Mouse (Mus musculus) heart, adult 9 months (tissue): Measurements from ENCODE around the gene Fbxw21.
"Not testable (repeated sequence)": the region's sequence is repeated elsewhere in the genome, so short reads cannot be mapped to it uniquely, and the experiment has no call there.

Experiments
- DNase-seq, 2 experiments: peaks; one replicate each; pipeline ENCODE4 v3.0.0; 2022; ENCODE audit warnings: low spot score in 2 of 2

Fbxw21 gene

DNA sequence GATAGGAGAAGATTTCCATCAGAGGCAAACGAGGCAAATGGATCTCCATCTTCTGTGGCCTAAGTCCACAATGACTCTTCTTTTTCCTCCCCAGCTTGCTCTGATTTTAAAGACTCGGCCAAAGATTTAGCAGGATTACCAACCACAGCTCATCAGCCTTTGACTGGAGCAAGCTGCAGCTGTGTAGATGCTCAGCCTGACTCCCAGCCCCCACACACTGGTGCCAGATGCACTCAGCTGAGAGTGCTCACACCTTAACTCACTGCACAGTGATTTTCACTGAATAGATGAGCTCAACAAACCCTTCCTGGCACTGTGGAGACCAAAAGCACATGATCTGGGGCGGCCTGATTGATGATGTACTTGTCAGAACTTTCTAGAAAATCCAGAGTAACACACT is at the start of gene Fbxw21:
Gene Fbxw21 (minus strand): TSS at position 101 of the 400 bp plus-strand sequence.
- DNase-seq: no peak

GRCm38 (mm10) chr9:109201347-109201746 is 39.5 kb upstream of the Fbxw21 start:
- not testable (repeated sequence) for DNase-seq

DNA sequence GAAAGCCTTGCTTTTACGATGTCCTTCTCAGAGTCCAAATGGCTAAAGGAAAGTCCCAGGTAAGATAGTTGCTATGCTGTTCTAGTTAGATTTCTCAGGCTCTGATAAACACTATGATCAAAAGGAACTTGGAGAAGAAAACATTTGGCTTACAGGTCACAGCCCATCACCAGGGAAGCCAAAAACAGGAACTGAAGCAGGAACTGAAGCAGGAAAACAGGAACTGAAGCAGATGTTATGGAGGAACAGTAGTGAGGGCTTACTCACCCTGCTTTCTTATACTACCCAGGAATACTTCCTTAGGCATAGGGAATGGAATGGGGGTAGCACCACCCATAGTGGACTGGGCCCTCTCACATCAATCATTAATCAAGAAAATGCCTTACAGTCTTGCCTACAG is 38.5 kb upstream of the Fbxw21 start:
- no peak for DNase-seq

GRCm38 (mm10) chr9:109199353-109199752 is 37.5 kb upstream of the Fbxw21 start:
- DNase-seq: no peak

DNA sequence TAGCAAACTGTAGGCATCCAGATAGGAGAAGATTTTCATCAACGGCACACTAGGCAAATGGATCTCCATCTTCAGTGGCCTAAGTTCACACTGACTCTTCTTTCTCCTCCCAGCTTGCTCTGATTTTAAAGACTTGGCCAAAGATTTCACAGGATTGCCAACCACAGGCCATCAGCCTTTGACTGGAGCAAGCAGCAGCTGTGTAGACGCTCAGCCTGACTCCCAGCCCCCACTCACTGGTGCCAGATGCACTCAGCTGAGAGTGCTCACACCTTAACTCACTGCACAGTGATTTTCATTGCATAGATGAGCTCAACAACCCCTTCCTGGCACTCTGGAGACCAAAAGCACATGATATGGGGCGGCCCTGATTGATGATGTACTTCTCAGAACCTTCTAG is 34.0 kb upstream of the Fbxw21 start, which contains the start of gene Fbxw13:
Gene Fbxw13 (minus strand): TSS at position 101 of the 400 bp plus-strand sequence.
- not testable (repeated sequence) for DNase-seq

DNA sequence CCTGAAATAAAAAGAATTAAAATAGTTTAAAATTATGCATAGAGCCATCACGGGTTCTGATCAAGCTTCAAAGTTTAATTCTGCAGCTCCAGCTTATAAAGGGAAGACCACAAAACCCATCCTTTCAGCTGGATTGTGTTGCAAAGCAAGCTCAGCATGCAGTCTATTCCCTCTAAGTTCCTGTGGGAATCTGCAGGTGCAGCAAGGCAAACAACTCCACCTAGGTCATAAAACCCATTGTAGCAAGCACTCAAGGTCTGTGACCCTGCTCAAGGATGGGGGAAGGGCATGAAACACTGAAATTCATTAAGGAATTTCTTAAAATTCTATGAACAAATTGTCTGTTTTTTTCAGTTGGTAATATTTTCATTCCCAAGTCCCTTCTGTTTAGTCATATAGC is 15.4 kb upstream of the Fbxw21 start:
- DNase-seq: no peak

DNA sequence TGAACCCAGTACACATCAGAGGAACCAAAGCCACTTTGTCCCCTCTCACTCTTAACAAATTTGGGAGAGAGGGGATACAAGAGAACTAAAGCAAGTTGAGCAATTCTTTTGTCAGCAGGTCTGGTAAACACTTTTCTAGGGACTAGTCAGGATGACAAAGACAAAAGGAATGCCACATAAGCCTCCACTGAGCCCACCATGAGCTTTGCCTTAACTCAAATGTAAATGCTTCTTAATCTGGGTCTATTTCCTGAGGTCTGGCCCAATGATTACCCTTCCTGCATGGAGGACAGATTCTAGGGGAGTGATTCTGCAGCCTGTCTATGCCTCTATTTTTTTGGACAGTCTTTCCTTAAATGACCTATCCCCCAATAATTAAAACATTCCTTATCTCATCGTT is 14.5 kb upstream of the Fbxw21 start:
- DNase-seq: no peak

GRCm38 (mm10) chr9:109167316-109167715 is 5.5 kb upstream of the Fbxw21 start:
- DNase-seq: no peak

DNA sequence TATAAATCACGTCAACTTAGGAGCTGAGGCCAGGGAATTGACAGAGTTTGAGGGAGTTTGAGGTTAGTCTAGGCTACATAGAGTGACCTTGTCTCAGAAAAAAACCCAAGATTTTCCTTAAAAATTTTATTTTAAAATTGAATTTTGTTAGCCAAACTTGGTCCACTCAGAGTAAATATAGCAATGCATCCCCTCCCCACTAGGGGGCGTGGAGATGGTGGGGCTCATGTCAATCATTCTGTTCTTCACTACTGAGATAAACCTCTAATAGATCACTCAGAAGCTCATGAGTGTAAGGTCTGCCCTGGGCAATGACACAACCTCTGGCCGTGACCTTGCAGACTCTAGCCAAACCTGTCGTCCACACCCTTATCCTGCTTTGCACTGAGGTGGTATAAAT is 21.4 kb downstream of the Fbxw21 start:
- not testable (repeated sequence) for DNase-seq

- DNase-seq: no peak
Observed at GRCm38 (mm10) chr9:109130076-109130475, 31.8 kb downstream of the Fbxw21 start.

GRCm38 (mm10) chr9:109128211-109128610 is 33.6 kb downstream of the Fbxw21 start:
- no peak for DNase-seq

DNA sequence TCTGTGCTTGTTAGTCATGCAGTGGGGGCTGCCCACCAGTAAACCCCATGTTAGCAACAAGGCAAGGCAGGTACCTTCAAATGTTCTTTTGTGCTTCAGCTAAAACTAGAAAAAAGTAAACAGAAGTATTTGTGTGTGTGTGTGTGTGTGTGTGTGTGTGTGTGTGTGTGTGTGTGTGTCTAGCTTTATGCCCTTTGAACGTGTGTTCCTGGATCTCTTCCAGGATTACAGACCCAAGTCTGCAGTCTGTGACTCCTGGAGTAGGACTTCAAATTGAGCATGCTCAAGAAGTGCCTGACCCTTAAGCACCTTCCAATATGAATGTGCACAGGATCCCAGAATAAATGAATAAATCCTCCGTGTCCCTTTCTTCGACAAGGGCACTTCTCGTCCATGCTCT is 34.8 kb downstream of the Fbxw21 start:
- DNase-seq: no peak

DNA sequence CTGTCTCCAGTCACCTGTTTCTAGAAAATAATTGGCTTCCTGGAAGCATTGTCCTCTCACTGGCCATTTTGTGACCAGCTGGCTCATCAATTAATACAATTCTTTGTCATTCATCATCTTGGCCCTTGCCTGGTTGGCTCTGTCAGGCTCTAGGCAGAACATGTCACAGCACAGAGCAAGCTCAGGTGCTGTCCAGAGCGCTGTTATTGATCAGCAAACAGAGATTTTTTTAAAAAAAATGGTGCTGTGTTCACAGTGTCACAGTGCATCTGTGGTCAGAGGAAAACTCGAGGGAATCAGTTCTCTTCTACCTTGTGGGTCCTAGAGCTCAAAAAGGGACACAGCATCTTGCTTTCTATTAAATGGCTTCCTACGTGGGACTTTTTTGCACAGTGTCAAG is 36.4 kb downstream of the Fbxw21 start:
- no peak for DNase-seq

- DNase-seq: no peak
Observed at GRCm38 (mm10) chr9:109125043-109125442, 36.8 kb downstream of the Fbxw21 start.

- no peak for DNase-seq
Observed at GRCm38 (mm10) chr9:109124164-109124563, 37.7 kb downstream of the Fbxw21 start.

DNA sequence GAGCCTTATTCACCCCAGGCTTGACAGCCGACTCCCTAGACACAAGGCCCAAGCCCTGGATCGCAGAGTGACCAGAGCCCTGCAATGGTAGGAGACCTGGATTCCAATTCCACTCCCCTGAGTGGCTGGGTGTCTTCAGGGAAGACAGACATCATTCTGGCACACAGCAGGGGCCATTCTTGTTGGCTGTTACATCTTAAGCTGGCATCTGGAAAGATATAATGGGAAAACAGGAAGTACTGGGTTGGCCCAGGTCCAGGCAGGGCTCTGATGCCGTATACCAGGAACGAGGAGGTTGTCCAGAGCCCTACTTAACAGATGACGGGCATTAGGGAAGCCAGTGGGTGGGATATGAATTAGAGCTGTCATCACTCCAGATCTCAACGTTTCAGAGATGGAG is 38.6 kb downstream of the Fbxw21 start:
- no peak for DNase-seq

DNA sequence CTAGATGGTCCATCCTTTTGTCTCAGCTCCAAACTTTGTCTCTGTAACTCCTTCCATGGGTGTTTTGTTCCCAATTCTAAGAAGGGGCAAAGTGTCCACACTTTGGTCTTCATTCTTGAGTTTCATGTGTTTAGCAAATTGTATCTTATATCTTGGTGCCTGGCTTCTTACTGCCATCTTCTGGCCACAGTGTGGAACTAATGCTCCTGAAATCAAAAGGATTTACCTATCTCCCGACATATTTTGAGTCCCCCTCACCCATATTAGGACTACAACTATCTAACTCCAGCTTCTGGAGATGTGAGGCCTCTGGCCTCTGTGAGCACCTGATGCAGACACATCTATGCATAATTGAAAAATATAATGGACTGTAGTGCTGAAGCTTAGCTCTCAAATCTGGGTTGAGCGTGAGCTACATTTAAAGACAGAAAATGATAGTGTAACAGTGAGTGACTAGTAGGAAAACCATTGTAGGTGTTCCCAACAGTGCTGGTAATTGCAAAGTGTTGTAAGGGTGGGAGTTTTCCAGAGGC is 39.2 kb downstream of the Fbxw21 start:
- DNase-seq: no peak

GRCm38 (mm10) chr9:109120956-109121355 is 40.9 kb downstream of the Fbxw21 start:
- no peak for DNase-seq

GRCm38 (mm10) chr9:109119571-109119970 is 42.3 kb downstream of the Fbxw21 start:
- DNase-seq: no peak

DNA sequence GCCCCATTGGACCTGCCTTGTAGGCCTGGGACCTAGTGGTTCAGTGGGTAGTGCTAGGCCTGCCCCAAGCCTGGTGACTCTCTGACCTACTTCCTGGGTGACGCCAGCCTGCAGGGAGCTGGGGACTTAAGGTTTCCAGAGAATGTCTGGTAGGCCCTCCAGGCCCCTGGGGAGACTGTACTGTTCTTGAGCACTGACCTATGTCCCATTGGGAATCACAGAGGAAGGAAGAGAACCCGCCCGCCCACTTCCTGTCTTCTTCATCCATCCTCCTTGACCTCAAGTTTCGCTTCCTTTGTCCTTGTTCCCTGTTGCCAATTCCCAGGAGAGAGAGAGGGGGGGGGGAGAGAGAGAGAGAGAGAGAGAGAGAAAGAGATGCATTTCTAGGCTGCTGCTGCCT is 43.7 kb downstream of the Fbxw21 start:
- DNase-seq: peak; percentile 61 to 66

DNA sequence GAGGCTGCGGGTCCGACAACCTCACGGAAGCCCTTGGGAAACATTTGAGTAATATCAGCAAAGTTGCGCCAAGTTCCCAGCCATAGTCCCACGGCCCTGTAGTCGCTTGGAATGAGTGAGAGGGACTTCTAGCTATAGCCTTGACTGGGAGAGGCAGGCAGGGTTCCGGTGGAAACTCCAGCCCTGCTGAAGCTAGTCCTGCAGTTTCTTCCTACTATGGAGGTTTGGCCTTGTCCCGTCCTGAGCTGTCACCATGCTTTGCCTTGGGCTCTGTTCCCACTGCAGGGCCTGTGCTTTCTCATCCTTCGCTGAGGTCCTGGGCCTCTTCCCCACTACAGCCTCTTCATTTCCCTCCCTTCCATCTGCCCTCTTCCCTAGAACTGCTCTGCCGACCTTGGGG is 45.6 kb downstream of the Fbxw21 start:
- no peak for DNase-seq

- no peak for DNase-seq
Observed at GRCm38 (mm10) chr9:109114871-109115270, 47.0 kb downstream of the Fbxw21 start.

DNA sequence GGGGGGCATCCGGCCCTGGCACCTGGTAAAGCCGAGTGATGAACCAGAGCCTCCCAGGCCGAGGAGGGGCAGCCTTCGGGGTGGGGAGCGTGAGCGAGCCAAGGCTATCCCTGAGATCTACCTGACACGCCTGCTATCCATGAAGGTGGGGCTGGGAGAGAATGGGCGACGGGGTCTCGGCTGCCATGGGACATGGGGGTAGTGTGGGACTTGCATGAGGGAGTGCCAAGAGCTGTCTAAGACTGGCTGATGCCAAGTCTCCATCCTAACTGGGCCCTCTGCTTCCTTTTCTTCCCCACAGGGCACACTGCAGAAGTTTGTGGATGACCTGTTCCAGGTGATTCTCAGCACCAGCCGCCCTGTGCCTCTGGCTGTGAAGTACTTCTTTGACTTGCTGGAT is 47.6 kb downstream of the Fbxw21 start:
- no peak for DNase-seq

GRCm38 (mm10) chr9:109113331-109113730 is 48.5 kb downstream of the Fbxw21 start:
- DNase-seq: no peak
